Mouse (Mus musculus) thymus, adult 2 months (tissue): Measurements from ENCODE around the gene Cep162.

Experiments used
- CTCF ChIP-seq: fragments of 200-500 bp; IDR thresholded peaks from 2 replicates; pipeline ENCODE4 v1.5.1; 2012; ENCODE audit warnings: mild to moderate bottlenecking, control low read depth, low read length, moderate library complexity, borderline replicate concordance; ENCODE audit not compliant: control insufficient read depth, poor library complexity, insufficient read depth; ENCODE audit errors: extremely low read depth
- POLR2A ChIP-seq: fragments of 200-500 bp; IDR thresholded peaks from 2 replicates; pipeline ENCODE4 v1.6.1; 2012; ENCODE audit warnings: mild to moderate bottlenecking, low read length, control low read depth, moderate library complexity; ENCODE audit not compliant: control insufficient read depth, poor library complexity, insufficient read depth; ENCODE audit errors: extremely low read depth

DNA sequence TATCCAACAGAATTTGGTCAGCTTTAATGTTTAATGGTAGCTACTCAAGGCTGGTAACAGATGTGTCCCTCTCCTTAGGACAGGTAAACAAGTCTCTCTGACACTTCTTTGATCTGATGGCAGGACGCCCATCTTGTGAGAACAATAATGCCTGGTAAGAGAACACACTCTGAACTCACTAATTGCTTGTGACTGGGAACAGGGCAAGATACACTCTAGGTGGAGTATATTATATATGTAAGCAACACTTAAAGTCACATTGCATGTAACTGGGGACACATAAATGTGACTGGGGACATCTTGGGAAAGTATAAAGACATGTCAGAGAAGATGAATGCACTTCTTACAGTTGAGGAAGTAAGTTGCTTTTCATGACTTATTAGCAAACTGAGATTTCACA lies 7.7 kb downstream of the Cep162 start:
- no peak for TF ChIP-seq CTCF
- no peak for TF ChIP-seq POLR2A
